Mouse (Mus musculus) adipocyte (in vitro differentiated cells): ENCODE results near the gene Ankrd50.

ENCODE experiments used
- DNase-seq: peaks from one replicate; pipeline ENCODE4 v3.0.0-alpha.2; 2016; ENCODE audit warnings: low spot score

The Ankrd50 gene

GRCm38 (mm10) chr3:38466139-38466538 lies 18.5 kb downstream of the Ankrd50 start:
- DNase-seq: no peak

DNA sequence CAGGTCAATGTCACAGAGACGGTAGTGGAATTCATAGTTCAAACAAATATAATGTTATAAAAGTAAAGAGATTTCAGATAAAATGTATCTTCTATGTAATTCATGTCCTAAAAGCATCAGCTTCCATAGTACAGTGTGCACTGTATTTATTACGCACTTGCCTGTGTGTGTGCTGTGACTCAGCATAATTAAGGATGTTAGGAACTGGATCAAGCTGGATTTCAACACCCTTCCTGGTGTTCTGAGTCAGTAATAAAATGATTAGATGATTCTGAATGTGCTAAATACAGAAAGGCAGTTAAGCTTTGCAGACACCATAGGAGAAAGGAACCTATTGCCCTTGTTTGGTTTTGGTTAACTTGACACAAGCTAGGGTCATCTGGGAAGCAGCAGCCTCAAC lies 21.5 kb downstream of the Ankrd50 start:
- DNase-seq: no peak

GRCm38 (mm10) chr3:38461742-38462141 lies 22.9 kb downstream of the Ankrd50 start:
- no peak for DNase-seq

GRCm38 (mm10) chr3:38460250-38460624 lies 24.4 kb downstream of the Ankrd50 start:
- DNase-seq: no peak

- no peak for DNase-seq
These were observed 25.0 kb downstream of the Ankrd50 start for GRCm38 (mm10) chr3:38459507-38460249.

DNA sequence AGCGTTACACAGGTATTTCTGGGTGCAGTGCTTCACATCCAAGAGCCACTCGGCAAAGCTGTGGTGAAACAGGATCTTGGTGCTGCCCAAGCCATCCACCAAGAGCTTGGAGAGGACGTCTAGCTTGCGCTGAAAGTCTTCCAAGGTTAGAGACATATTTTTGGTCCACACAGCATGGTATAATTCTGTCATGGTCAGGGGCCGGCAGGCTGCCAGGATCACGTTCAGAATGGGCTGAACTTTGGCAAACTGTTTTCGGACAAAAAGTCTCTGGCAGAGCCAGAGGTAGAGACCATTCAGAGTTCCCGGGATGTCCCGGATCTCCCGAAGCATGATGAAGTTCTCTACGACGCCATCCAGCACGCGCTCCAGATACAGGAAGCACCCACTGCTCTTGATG lies 27.6 kb downstream of the Ankrd50 start:
- DNase-seq: no peak

DNA sequence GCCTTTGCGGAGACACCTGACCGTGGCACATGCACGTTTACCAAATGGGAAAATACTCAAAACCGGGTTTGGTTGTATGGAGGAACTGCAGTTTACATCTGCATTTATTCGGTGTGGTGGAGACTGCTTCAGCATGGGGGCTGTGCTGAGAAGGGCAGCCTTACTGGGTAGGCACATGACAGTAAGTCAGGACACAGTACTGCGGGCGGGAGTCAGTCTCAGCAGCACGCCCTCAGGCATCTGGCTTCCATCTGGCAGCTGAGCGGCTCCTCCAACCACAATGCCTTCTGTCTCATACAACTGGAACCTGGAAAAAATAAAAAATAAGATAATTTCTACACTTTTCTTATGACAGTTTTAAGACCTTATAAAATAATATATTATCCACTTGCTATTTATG lies 32.4 kb downstream of the Ankrd50 start:
- no peak for DNase-seq

DNA sequence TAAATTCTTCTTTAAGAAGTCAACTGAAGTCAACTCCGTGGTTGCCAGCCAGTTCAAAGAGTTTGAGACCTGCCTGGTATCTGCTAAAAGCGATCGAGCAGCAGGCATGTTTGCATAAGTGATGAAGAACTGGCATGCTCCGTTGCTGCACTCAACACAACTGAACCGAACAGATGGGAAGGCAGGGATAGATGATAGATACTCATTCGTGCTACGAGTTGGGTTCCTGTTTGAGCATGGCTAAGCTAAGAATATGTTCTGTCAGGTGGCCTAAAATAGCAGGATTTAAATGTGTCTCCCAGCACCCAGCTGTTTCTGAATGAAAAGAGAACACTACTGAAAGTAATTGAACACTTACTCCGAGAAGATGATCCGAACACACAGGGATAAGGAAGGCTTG lies 38.1 kb downstream of the Ankrd50 start:
- DNase-seq: no peak

DNA sequence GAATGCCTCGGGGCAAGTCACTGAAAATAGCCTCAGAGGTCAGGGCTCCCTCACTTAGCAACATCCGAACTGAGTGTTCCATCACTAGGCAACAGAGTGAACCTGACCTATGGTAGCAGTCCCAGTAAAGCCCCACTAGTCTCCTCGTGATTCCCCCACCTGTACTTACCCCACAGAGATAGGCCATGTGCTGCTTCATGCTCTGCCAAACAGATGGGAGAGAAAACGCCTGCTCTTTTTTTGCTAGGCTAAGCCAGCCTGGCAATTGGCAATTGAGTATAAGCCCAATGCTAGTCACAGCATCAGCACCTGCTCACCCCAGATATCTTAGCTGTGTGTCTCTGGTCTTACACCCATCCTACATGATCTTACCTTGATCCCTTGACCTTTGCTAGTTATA lies 40.8 kb downstream of the Ankrd50 start:
- no peak for DNase-seq

- no peak for DNase-seq
These were observed 44.1 kb downstream of the Ankrd50 start for GRCm38 (mm10) chr3:38440564-38440991.

DNA sequence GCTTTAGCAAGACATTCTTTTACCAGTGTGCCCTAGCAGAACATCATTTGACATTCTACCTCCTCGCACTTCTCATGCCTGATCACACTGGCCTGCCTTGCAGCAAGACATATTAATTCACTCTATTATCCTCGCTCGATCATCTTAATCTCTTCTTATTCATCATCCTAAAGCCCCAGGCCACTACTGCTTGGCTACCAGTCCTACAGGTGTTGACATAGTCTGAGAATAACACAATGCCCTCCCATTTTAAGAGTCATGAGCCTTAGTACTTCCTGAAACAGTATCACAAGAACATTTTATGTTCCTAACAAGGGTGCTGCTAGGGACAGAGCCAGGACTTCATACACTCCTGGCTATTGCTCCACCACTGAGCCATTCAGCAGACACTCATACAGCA lies 48.0 kb downstream of the Ankrd50 start:
- no peak for DNase-seq

DNA sequence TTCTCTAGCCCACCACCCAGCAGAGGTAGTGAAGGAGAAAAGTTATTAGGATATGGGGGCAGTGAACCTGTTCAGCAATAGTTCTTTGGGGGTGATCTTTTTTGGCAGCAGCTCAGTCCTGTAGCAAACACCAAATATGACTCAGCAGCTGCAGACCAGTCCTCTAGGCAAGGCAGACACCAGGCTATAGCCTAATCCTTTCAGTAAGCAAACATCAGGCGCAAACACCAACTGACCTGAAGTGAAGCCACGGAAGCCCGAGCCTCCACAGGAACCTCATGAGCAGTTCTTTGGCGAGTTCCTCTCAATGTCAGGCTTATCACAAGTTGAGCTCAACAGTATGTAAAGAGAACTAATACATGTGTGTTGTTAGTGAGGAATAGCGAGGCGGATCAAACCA lies 48.8 kb downstream of the Ankrd50 start:
- no peak for DNase-seq

- no peak for DNase-seq
These were observed 50.2 kb downstream of the Ankrd50 start for GRCm38 (mm10) chr3:38434486-38434885.

DNA sequence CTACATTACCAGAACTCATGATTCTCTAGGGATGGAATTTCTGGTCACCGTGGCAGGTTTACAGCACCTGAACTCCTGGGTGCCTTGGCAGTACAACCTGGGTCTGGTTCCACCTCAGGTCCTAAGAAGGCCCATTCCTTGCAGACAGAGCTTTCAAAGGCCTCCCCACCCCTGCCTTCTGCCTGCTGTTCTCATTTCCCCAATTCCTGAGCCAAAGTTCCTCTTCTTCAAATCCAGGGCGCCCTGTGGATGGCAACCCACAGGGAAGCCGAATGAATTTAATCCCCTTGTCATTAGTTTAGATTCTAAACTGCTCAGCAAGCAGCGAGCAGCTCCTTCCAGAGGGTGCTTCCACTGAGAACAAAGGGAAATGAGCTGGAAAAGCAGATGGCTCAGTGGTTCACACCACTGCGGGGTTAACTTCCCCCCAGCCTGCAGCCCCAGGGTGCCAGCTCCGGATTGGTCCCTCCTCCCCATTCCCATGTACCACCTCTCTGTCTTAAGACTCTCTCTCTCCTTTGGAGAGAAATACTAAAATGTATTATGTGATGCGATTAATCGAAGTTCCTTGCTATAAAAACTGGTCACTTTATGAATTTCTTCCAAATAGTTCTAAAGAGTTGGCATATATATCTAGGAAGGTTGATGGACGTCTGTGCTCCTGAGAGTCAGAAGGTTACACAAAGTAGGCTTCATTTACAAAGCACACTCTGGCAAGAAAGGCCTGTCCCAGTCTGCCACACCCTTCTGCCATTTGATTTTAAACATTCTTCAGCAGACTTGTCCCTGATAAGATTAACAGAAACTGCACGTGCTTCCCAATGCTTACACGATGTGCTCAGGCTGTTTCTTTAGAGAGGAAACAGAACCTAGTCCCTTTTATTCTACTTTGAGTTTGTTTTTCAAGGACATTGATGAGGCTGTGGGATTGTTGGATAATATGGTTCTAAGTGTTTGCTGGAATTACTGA lies 50.9 kb downstream of the Ankrd50 start:
- no peak for DNase-seq

GRCm38 (mm10) chr3:38431461-38431860 lies 53.2 kb downstream of the Ankrd50 start:
- no peak for DNase-seq

DNA sequence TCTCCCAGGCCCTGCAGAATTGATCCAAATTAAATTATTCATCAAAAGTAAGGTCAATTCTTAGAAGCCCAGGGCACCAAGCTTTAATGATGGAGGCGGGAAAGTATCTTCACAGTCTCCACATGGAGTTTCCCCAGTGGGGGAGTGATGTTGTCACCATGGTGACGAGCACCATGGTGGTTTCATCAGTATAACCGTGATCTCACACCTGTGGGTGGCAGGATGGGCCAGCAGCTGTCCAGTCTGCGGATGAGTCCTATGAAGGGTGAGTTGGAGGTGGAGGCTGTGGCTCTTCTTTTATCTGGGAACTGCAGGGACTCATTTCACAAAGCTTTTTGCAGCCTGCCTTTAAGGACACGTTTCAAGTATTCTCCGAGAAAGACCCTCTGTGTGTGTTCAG lies 53.6 kb downstream of the Ankrd50 start:
- DNase-seq: no peak

GRCm38 (mm10) chr3:38427200-38427599 lies 57.4 kb downstream of the Ankrd50 start:
- no peak for DNase-seq

GRCm38 (mm10) chr3:38423966-38424365 lies 60.7 kb downstream of the Ankrd50 start:
- no peak for DNase-seq

DNA sequence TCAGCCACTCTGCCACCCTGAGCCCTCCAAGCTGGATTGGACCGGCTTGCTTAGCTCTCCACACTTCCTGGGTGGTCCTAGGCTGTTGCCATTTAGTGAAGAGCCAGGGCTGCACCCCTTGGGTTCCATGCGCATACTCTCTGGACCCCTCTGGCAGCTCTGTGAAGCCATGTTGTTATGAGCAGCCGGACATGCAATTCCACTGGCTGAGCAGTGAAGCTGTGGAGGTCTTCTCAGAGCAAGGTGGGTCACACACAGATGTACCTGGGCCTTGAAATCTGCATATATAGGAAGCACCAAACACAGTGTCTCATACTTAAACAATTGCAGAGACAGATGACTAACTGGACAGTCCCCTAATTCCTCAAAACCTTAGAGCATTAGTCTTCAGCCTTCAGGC lies 64.7 kb downstream of the Ankrd50 start:
- no peak for DNase-seq

DNA sequence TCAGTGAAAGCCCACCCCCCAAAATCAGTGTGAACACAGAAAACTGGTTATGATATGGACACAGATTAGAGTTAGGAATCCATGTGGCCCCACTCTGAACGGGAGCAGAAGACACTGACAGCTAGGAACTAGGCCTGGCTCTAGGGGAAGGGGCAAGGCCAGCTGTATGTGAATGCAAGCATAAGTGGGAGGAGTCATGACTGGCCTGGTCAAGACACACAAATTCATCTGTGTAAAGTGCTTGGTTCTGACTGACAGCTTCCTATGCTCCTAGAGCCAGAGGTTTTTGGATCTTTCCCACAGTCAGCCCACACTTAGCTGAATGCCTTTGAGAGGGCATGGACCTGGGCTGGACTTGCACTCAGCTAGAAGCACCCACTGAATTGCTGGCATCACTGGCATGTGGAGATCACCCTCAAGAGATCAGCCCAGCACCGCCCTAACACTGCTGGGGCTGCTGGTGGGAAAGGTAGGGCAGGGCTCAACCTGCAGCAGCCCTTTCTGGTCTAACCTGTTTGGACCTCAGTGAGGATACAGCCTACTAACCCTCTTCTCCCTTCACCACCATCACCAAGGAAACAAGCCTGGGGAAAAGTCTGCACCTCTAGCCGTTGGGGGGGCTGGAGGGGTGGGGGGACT lies 69.2 kb downstream of the Ankrd50 start:
- peak; percentile 55 for DNase-seq
